Mouse (Mus musculus): ENCODE data around the gene Spen.

DNA sequence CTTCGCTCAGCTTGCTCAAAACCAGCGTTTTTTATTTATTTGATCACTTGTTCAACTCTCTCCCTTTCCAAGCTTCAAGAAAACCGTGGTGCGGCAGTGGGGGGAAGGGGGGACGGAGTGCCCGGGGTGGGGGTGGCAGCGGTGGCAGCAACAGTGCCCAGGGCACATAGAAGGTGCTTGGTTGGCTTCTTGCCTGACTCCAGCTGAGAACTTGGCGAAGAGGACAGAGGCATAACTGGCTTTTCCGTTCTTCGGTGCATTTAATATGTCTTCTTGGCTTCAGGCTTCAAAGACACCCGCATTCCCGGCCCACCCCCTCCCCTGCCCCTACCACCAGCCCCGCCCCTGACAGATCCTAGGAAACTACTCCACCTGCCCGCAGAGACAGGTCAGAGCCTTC is 105.7 kb downstream of the Spen start:
- TF ChIP-seq CTCF (IDR thresholded peaks at IDR 0.05; ENCODE audit: extremely low read depth, insufficient read depth, low read length): no peak
- no peak for TF ChIP-seq POLR2A (IDR thresholded peaks at IDR 0.05; ENCODE audit: extremely low read depth, insufficient read depth, low read length)
